Mouse (Mus musculus): ENCODE data around the gene Myo1b.

Gene Myo1b

DNA sequence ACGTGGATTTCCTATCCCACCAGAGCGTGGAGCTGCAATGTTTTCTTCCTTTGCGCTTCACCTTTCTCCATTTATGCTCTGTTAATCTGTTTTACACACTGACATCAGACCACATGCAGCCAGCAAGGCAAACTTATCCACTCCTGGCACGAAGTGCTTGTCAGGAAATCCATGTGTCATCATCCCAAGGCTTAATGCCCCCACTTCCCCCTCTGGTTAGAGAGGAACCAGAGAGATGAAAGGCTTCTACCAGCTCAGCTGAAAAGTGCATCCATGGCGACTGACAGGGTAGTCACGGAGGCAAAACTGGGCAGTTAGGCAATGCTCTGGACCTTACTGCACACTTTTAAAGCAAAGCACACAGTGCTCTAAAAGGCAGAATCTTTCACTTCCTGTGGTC is 126.6 kb downstream of the Myo1b start:
- no peak for DNase-seq (ENCODE audit: low spot score in 2 of 2)

DNA sequence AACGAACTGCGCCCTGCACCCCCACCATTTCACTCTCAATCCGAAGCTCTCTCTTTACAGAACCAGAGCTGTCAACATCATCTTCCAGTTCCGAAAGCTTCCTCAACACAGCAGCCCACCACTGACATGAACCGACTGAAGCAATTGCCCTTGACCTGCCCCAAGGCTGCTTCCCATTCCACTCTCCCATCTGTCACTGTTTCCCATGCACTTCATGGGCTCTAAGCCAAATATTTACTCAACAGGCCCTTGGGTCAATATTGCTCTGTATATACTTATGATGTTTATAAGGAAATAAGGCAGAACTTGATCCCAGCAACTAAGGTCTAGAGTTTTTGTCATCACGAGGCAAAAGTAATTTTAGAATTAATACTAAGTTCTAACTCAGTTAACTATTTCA is 133.8 kb downstream of the Myo1b start:
- DNase-seq (ENCODE audit: low spot score in 2 of 2) = no peak

DNA sequence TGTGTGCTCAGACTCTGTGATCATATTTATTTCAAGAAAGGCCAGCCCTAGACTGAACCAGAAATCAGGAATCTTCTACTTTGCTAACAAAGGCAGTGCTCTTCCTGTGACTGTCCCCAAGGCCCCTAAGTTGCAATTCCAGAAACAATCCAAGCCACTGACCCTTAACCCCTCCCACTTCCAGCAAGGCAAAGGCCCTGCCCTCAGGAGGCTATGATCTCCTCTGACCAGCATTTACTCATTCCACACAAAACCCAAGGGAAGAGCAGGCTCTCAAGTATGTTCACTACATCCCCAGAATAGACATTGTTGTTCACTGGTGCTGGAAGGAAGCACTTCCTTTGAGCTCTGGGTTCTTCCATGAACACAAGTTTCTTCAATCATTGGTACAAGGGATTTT is 135.5 kb downstream of the Myo1b start:
- DNase-seq (ENCODE audit: low spot score in 2 of 2) = no peak

DNA sequence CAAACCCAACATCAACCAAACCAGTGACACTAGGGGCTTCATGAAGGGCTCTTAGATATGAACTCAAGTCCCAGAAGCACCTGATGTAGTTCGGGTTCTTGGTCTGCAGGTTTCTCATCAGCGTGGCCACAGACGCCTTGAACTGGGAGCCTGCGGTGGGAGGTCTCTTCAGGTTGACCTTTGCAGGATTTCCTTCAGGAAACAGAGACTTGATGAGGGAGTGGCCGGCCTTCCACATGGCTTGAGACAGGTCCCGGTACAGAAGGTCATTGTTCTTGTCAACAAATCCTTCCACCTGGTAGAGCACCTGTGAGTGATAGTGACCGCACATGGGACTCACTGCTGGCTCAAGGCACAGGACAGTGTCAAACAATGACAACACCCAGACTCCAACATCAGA is 137.6 kb downstream of the Myo1b start:
- DNase-seq (ENCODE audit: low spot score in 2 of 2) = no peak

DNA sequence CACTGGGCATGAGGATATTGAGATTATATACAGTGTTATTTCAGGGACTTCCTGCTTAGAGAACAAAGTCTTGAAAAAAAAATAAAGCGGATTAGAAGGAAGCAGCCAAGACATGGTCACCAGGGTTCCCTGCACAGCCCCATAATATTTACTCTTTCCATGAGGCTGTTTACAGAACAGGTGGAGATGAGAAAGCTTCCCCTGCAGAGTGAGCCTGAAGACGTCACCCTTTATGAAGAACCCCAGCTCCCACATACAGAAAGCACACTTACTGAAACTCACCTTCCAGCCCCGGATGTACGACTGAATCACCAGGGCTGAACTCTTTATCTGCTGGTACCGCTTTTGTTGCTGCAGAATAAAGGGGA is 145.4 kb downstream of the Myo1b start:
- no peak for DNase-seq (ENCODE audit: low spot score in 2 of 2)

DNA sequence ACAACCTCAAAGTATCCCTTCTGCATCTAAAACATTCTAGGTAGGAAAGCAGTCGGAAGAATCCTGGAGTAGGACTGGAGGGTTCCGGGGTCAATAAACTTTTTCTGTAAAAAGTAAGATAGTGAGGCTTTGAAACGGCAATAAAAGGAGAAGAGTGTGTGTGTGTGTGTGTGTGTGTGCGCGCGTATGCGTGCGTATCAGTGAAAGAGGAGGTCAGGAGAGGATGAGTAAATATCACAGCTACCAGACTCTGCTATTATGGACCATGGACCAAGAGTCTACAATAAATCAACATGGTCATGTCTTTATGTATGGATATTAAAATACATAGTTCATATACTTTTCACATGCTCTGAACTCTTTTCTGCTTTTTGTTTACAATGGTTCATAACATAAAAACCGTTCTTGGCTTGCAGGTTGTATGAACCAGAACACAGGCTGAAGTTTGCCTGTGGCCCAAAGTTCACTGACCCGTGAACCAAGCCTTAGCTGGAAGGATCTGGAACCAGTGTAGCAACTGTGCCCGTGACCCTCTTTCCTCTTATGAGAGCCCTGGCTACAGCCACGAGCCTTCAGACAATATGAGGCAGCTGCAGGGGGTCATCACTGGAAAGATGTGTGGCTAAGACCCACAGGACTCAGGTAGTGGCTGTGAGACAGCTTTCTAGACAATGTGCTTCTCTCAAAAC is 145.9 kb downstream of the Myo1b start:
- DNase-seq (ENCODE audit: low spot score in 2 of 2) = no peak

DNA sequence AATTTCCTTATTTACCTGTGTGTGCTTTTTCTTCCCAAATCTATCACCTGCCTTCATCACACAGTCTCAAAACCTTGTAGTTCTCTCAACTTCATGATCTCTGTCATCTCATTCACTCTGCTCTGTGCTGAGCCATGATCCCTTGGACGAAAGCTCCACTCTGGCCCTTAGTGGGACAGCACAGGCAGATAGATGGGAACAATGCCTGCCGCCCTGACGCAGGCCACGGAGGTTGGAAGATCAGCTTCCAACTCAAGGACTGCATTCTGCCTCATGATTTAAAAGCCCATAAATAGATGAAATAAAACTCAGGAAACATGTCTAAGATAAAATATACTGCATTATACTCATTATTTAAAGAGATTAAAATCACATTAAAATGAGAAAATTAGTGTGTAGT is 149.6 kb downstream of the Myo1b start:
- no peak for DNase-seq (ENCODE audit: low spot score in 2 of 2)

DNA sequence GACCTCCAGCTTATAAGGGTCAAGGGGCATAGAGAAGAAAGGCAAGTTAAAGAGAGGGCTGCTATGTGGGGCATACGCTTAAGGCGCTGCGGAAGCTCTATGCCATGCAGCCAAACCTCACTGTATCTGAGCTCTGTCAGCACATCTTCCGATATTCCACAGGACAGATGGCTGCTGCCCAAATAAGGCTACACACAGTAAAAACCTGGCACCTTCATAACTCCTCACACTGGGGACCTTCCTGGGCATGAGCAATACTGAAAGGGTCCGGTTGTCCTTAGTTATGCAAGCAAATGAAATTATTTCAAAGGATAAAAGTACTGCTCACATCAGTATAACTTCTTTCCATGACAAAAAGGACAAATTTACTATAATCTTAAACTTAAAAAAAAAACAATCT is 150.7 kb downstream of the Myo1b start:
- DNase-seq (ENCODE audit: low spot score in 2 of 2) = no peak

DNA sequence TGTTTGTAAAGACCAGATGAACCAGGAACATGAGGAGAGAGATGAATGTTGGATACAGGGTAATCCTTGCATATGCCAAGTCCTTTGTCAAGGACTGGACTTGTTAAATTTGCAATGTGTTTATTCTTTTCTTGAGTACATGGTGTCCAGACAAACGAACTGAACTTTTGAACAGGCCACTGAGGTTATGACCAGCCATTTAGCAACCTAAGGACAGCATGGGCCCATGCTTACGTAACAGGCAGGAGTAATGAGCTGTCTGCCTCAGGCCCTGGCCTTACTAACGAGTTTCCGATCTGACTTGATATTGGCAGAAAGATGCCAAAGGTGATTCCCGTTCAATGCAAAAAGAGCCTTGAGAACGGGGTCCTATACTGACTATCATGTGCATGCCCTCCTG is 156.2 kb downstream of the Myo1b start:
- DNase-seq (ENCODE audit: low spot score in 2 of 2) = no peak

DNA sequence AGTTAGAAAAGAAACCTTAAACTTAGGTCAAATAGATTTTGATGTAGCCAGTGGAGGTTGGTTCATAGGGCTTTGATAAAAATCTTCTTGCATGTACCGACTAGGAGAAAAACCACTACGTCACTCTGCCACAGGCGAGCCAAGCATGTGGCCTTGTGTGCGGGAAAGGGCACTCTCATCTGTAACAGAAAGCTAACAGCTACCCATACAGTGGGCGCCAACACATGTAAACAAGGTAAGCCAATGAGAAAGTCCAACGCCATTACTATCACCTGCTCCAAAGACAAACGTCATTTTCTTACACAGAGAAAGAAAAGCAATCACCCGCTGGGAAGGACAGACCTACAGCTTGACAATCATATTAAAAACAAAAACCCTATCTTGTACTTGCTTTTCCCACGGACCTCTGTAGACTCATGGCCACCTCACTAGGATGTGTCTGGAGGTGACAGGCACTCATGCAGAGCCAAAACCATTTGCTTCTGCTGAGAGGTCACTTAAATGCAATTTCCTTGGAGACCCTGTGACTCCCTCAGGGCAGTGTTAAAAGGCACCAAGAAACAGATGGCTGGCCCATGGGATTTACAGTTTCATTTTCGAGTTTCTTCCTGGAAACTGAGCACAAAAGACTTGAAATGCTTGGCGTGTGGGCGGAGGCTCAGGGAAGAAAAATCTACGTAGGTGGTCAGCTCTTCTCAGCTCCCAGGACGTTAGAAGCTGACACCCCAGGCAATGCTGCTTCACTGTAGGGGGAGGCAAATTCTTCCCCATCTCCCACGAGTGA is 157.4 kb downstream of the Myo1b start:
- no peak for DNase-seq (ENCODE audit: low spot score in 2 of 2)

DNA sequence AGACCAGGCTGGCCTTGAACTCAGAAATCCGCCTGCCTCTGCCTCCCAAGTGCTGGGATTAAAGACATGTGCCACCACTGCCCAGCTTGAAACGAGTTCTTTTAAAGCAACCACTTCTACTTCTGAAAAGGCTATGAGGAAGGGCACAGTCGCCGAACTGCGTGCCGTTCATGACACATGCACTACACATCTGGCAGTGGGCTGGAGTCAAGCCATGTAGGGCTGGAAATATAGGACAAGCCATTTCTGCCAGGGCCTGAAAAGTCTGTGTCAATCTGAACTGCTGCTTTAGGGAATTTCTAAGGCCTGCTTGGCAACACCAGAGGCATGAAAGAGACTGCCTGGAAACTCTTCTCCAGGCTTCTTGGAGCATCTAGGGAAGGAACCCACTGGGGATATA is 162.2 kb downstream of the Myo1b start:
- no peak for DNase-seq (ENCODE audit: low spot score in 2 of 2)

DNA sequence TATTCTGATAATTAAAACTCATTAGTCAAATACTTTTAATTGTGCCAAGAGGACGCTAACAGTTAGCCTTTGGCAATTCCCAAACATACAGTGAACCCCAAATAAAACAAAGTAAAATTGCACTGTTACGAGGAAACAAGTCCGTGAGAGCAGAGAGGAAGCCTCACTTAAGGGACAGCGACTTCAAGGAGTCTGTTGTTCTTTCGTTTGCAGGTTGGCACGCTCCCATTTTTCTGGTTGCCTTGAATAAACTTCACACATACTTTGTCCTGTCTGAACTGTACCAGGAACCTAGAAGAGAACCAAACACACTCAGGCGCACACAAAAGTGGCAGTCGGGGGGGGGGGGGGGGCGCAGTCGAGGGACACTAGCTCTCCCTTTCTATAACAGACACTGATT is 164.9 kb downstream of the Myo1b start:
- no peak for DNase-seq (ENCODE audit: low spot score in 2 of 2)

DNA sequence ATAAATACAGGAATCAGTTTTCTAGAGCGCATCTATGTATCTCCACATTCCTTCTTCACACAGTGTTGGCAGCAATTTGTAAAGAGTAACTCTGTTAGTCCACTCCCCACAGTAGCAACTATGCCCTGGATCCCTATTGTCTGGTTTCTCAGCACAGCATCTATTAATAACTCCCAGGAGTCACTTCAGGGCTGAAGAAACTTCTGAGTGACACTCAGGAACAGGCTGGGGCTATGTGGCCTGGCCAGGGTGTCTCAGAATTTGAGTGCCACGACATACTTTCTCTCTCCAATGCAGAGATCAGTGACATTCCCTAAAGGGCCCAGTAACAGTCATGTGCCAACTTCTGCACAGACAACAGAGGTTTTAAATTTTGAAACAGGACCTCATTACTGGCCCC is 167.6 kb downstream of the Myo1b start:
- no peak for DNase-seq (ENCODE audit: low spot score in 2 of 2)

DNA sequence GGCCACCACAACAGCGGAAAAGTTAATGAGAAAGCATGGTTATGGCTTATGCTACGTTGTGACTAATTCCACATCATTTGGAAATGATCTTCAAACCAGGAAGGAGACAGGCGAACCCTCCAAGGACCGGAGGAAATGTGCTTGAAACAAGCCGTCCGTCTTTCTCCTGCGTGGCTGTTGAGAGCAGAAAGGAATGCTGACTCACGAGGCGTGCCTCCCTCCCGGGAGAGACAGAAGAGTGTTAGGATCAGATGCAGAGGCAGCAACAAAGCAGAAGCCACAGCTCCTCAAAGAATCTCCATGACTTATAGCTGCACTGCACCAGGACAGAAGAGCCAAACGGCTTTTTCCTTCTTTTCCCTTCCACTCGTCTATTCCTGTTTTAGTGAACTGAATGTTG is 168.4 kb downstream of the Myo1b start:
- DNase-seq (ENCODE audit: low spot score in 2 of 2) = no peak

DNA sequence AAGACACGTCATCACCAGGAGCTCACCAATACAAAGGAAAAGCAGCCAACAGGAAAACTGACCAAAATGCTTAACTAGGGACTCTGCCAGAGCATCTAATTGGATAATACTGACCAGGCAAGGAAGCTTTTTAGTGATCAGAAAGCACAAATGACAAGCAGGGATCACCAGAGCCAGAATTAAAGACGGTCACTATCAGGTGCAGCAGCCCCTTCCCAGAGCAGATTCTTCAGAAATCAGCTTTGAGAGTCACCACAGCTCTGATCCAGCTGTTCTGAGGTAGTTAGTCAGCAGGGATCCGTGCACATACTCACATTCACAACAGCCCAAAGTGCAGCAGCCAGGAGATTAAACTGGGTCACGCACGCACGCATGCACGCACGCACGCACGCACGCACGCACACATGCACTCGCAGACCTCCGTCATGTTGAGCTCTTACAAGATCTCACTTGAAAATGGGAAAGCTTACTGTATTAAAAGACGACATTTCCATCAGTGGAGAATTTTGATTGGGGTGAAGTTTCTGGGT is 169.1 kb downstream of the Myo1b start:
- DNase-seq (ENCODE audit: low spot score in 2 of 2) = no peak

DNA sequence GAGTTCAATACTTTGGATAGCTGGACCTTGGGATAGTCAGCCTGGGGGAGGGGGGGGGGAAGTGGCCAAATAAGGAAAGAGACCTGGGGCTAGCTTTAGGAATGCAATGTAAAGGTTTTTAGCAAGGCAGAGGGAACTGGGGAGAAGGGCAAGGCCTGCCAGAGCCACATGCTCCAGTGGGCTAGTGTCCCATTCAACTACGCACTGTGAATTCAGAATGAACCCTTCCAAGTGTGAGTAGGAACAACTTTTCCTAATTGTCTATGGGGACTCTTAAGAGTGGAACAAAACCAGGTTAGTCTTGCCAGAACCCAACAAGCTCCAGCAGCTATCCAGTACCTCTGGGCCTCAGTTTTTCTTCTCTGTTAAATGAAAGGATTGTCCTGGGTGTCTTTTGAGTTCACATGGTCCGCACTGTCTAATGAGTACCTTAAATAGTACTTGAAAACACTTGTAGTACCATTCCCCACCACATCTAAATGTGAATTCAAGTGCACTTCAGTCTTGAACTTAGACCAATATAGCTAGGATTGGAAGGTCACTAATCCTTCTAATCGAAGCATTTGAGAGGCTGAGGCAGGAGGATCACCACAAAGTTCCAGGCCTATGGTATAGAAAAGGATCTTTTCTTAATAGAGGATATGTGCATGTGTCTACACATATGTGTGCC is 172.0 kb downstream of the Myo1b start:
- no peak for DNase-seq (ENCODE audit: low spot score in 2 of 2)

DNA sequence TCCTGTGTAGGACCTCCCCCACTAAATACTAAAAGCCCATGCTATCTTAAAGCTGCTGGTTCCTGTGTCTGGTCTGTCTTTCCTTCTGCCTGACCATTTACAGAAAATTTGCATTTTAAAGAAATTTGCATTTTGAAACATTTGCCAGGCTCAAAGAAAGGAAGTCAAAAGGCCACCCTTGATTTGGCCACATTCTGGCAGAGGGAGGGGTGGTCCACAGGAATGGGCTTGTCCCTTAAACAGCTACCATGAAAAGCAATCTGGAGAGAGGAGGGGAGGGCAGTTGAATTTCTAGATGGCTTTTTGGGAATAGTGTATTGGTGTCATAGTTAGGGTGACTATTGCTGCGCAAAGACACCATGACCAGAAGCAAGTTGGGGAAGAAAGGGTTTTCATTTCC is 173.3 kb downstream of the Myo1b start:
- no peak for DNase-seq (ENCODE audit: low spot score in 2 of 2)

DNA sequence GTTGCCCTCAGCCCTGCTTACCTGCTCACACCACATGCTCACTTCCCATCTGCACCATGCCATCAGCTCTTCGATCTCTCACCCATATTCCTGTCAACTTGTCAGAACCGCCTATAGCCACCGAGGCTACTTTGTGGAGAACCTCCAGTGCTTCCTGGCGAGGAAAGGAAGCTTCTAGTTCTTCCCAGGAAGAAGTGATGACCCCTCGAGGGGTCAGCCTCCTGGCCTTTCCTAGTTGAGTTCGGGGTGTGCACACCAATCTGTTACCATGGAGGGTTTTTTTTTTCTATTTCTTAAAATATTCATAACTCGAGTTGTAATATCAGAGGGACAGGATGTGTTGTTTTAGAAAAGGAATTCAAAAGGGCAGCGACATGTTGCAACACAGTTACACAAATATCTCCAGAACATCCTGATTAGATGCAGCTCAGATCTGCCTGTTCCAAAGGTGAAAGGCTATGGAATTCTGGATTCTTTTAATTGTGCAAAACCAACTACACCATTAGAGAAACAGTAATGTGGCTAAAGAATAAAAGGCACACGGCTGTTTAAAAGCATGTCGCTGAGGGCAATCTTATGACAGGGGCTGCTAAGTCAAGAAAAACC is 175.1 kb downstream of the Myo1b start:
- no peak for DNase-seq (ENCODE audit: low spot score in 2 of 2)

DNA sequence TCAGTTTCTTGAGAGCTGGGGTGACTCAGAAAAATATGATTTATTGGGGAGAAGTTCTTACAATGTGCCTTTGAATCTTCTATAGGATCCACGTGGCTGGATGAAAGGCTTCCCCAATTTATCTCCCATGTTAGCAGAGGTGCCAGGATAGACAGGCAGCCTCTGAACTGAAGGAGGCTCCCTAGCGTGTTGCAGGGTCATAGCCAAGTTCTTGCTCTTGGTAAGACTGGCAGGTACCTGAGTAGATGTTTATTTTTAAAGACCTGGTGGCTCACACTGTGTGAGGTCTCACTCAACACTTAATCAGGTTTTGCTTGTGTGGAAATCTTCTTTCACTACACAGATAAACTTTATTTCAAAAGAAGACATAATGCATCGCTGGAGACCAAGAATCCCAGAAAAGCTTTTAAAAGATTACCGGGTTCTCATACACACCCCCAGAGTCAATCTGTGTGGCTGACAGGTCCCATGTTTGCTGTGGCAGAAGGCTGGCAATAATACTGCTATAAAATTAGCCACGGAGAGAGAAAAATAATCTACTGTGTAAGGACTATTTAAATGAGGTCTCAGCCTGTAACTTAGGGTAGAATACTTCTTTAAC is 176.5 kb downstream of the Myo1b start:
- no peak for DNase-seq (ENCODE audit: low spot score in 2 of 2)

DNA sequence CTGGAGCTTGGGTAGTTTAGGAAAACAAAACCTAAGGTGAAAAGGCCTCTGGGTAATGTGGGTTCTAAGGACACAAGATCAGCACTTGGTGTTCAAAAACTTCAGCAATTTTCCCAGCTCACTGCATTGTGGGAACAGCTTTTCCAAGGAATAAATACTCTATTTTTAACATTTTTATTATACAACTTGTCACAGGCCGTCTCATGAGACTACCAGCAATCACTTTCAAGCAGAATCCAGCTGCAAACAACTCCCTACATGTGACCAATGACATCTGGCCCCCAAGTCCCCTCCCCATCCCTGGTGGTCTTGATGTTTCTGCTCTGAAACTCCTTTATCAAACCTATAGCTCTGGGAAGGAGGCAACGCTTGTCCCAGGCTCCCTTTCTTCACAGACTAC is 179.0 kb downstream of the Myo1b start:
- DNase-seq (ENCODE audit: low spot score in 2 of 2) = no peak

DNA sequence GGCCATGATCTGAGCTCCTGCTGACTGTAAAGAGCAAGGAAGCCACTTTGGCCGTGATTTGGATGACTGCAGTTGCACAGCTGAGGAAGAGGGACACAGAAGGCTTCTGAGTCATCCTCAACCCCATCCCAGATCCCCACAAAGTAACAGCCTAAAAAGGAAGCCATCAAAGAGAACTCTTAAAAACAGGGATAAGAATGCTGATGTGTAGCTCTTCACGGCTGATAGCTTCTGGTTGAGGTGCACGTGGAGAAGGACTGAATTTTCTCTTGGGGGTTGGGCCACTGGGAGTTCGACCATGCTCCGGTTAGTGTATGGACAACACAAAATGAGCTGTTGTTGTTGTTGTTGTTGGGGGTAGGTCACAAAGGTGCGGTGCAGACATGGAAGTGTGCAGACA is 181.2 kb downstream of the Myo1b start:
- DNase-seq (ENCODE audit: low spot score in 2 of 2) = no peak

DNA sequence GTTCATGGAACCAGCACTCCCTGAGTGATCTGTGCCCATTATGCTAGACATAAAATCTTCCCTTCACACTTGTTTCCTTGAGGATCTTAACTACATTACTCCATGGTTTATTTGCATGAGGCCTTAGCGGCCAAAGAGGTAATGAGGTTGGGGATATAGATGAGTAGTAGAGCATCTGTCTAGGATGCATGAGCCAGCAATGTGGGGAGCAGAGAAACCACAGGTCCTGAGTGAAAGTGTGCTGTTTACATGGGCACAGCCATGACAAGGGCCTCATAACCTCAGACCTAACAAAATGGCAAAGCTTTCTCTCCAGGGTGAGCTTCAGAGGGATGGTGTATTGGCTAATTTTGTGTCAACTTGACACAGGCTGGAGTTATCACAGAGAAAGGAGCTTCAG is 186.5 kb downstream of the Myo1b start:
- DNase-seq (ENCODE audit: low spot score in 2 of 2) = no peak
